Mouse (Mus musculus) C2C12 (cell line): ENCODE results near the gene Bckdk.

Experiments
- CEBPB ChIP-seq: IDR thresholded peaks from one replicate; pipeline ENCODE4 v1.6.1; 2011; ENCODE audit warnings: low read depth, mild to moderate bottlenecking, control low read depth, moderate library complexity
- CTCF ChIP-seq: IDR thresholded peaks from one replicate; pipeline ENCODE4 v1.5.1; 2011; ENCODE audit not compliant: control insufficient read depth, insufficient read depth, insufficient read length
- MYOG ChIP-seq: IDR thresholded peaks from one replicate; pipeline ENCODE4 v1.6.1; 2011; ENCODE audit not compliant: control insufficient read depth, insufficient read length; ENCODE audit errors: extremely low read depth
- USF1 ChIP-seq: IDR thresholded peaks from one replicate; pipeline ENCODE4 v1.6.1; 2011; ENCODE audit warnings: low read depth, mild to moderate bottlenecking, control low read depth, moderate library complexity

DNA sequence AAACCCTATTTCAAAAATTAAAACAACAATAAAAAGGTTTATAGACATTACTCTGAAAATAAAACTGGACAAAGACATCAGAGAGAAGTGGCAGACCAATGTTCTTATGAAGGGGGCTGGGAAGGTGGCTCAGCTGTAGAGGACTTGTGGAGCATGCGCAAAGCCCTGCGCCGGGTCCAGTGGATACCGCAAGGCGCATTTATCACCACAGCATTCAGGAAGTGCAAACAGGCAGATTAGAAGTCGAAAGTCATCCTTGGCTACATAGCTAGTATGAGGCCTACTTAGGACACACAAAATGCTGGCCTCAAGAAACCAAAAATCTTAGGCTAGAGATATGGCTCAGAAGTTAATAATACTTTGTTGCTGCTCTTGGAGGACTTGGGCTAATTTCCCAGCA is 45.6 kb upstream of the Bckdk start:
- TF ChIP-seq MYOG (no peak), CTCF (no peak), USF1 (no peak), CEBPB (no peak)
